Mouse (Mus musculus) adrenal gland (tissue): ENCODE measurements around the gene Tspan18.

Source experiments
- intact Hi-C: fragments of 180-260 bp; cut with DNase I; formaldehyde crosslinking; loops from one replicate; pipeline ENCODE4 v1.15.1; 2025

Gene Tspan18

DNA sequence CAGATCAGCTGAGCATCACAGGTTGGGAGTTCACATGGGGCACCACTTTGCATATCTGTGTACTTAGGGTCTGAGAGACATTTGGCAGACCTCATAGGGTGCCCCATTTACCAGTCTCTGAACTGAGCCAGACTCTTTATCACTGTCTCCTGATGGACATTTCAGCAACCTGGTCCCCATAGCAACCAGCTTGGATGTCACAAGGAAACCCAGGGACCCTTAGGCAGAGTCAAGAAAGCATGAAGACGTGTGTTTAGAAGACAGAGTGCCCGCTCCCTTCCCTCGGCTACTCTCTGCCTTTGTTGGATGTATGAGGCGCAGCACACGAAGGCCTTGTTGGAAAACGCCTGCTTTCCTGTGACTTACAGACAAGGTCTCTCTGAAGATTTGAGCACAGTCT is 168.0 kb downstream of the Tspan18 start:
- intact Hi-C loops, result no loop called here

DNA sequence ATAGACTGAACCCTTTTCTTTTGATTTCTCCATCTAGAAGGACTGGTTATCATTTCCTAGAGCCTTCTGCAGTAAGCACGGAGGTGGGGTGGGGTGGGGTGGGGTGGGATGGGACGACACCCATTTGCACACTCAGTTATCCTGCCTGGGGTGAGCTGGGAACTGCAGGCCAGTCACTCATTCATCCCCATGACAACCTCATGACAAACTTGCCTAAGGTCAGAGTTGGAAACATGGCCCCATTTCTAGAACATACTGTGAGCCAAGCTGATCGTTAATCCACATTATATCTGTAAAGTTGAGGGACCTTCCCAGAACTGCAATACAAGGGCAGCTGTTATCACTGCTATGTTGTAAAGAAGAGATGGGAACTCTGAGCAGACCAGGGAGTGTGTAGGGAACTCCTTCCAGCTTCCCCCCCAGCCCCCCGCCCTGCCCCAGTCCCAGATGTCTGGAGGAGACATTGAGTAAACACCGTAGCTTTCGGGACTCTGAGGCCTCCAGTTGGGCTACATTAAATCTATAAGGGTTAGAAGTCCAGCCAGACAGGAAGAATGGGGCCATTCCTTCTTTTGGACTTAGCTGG is 170.5 kb downstream of the Tspan18 start:
- intact Hi-C loops, result no loop called here

DNA sequence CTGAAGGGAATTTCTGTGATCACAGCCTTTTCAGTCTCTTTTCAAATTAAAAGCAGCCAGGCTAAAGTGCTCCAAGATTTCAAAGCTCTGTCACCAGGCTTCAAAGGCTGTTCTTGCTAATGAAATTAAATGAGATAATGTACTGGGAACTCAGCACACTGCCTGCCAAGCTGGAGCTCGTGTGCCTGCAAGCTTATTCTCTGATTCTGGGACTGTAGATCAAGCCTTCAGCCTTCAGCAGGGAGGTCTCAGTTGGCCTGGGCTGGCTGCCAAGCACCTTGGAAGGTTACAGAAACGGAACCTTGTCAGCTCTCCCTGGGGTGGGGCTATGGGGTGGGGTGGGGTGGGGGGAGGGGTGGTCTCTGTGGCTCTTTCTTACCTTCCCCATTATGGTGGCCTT is 171.0 kb downstream of the Tspan18 start:
- intact Hi-C loops, result no loop called here

DNA sequence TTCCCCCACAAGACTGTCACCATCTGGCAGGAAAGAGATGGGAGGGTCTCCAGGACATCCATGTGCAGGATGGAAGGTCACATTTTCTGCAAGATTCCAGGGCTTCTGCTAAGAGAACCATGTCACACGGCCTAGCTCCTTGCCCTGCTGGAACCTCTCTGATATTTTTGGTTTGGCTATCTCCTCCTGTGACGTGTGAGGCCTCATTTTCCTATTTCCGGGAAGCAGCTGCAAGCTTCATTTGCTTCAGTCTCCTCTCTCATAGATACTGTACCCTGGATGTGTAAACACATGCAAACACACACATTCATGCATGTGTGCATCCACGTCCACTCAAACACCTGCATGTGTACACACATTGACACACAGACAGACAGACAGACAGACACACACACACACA is 171.5 kb downstream of the Tspan18 start:
- intact Hi-C loops, result no loop called here

DNA sequence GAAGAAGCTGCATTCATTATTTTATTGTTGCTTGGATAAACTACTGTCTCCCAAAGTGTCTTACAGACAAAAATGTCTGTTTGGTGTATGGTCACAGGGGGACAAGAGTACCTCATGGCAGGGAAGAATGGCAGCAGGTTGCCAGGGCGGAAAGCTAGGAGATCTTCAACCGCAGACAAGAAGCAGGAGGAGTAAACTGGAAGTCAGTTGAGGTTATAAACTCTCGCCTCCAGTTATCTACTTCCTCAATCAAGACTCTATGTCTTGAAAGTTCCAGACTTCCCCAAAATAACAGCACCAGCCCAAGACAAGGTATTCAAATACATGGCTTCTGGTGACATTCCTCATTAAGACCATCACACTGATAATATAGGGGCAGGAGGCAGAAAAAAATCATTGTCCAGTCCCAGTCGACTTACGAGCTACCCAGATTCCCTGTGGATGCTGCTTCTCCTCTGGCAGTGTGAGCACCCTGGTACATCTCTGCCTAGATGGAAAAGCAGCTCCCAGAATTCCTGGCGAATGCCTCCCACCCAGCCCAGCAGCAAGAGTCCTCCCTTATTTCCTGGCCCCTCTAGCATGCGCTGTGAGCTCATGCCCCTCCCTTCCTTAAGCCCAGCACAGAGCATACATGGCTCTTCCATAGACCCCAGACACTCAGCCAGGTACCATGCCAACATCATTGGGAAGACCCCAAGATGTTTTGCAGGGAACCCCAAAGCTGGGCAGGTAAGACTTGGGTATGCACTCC is 172.2 kb downstream of the Tspan18 start:
- intact Hi-C loops, result no loop called here

DNA sequence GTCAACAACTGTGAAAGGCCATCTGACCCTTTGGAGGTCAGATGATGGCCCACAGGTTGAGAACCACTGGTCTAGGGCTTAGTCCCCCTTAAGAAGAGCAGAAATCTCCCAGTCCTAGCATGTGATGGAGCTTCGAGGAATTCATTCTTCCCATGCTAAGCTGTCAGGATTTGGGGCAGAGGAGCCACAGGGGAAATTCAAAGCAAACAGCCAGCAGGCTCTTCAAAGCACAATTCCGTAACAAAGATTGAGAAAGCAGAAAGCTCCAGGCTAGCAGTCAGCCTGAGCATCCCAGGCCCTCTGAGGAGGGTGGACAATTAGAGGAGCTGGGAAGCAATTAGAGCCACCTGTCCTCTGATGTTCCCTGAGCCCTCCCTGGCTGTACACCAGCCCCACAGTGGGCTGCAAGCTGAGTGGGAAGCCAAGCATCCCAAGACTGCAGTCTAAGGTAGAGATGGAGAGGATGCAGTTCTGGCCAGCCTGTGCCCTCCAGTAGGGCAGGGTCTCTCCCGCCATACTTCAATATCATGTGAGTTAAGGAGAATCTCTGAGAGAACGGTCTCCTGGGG is 173.8 kb downstream of the Tspan18 start:
- intact Hi-C loops, result no loop called here

DNA sequence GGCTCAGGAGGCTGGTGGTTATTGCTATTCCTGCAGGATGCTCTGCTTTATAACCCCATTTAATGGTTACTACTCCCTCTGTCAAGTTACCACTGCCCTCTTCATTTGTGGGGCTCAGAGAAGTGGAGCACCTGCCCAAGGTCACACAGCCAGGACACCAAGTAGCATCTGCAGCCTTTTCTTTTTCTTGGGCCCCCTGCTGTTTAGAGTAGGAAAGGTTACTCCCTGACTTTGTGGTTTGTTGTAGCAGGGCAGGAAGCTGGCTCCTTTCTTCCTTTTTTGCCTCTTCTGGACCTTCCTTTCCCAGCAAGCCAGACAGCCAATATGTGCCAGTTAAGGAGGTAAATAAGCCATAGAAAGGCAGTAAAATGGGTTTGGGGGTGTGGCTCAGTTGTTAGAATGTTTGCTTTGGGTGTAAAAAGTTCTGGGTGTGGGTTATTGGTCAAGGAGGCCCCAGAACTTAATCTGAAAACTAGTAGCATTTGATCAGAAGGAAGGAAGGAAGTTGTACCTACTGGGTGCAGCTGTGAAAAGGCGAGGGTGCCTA is 179.7 kb downstream of the Tspan18 start:
- intact Hi-C loops, result no loop called here

DNA sequence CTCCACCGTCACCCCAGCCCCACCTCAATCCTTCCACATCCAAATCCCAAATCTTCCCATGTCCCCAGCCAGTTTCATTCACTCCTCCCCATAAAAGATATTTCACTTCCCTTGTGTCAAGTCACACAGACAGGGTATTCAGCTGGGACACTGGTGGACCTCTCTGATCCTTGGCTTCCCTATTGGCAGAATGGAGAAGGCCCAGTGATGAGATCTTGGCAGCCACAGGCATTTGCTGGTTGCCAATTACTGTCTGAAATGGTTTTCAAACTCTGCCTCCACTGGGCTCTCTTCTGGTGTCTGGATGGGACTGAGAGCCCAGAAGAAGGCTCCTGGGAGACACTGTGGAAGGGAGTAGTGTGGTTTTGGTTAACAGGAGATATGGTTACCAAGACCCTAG is 180.5 kb downstream of the Tspan18 start:
- intact Hi-C loops, result no loop called here

DNA sequence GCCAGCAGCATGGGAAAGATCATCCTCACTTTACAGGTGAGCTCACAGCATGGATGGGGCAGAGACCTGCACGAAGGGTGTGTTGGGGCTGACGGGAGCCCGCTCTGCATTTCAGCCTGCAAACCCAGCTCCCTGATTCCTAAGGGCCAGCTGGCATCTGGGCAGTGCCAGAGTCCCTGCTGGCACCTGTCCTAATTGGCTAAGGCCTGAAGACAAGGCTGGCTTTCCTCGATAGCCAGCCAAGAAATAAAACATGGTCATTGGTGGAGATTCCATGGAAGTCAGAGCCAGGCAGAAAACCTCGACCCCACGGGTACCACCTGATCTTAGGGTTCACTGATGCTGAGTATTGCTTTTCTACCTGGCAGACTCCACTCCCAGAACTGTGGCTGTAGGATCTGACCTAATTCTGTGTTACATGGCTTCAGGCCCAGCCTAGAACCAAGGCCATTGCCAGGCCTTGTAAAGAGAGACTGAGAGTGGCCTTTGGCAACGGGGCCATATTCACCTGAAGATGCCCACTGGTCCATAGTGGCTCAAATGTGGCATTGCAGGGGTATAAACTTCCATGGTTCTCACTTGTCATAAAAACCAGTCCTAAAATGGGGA is 181.3 kb downstream of the Tspan18 start:
- intact Hi-C loops, result no loop called here

DNA sequence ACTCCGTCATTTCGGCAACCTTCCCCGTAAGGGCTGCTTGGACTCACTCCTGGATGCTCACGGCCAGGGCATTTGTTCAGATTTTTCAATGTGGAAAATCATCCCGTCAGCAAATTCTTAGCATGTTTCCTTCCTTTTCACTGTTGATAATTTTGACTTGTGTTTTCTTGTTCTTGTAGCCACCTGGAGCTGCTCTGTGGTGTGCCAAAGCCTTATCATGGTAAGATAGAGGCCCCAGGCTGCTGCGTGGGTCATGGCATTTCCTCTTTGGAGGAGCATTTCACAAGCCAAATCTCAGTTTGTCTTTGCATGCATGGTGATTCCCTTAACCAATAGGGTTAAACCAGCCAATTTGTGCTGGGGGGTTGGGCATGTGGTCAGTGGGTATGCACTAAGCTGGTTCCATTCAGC is 182.1 kb downstream of the Tspan18 start:
- intact Hi-C loops, result no loop called here
